Mouse (Mus musculus): ENCODE measurements at regions not wholly inside any gene's neighbourhood (a gene's known extent, or its start where the extent isn't known, plus 50 kb on each side); places are given as distances from the start of the nearest gene placed in this dataset.
A peak's percentile ranks its signal among the peaks of the same experiment; 100 is the strongest.

- DNase-seq (ENCODE audit: low spot score) = no peak
These were observed 167.5 kb upstream of the Fam83b start for GRCm38 (mm10) chr9:76734387-76734786.

- DNase-seq (ENCODE audit: low spot score) = no peak
These were observed 166.9 kb upstream of the Fam83b start for GRCm38 (mm10) chr9:76733812-76734211.

- DNase-seq (ENCODE audit: low spot score) = no peak
These were observed 156.0 kb upstream of the Fam83b start for GRCm38 (mm10) chr9:76722881-76723280.

GRCm38 (mm10) chr9:76715852-76716251, 148.9 kb upstream of the Fam83b start:
- no peak for DNase-seq (ENCODE audit: low spot score)

- DNase-seq (ENCODE audit: low spot score) = no peak
These were observed 139.5 kb upstream of the Fam83b start for GRCm38 (mm10) chr9:76706451-76706850.

- DNase-seq (ENCODE audit: low spot score) = peak; percentile 4
These were observed 138.9 kb upstream of the Fam83b start for GRCm38 (mm10) chr9:76705786-76706185.

GRCm38 (mm10) chr9:76695547-76695946, 128.6 kb upstream of the Fam83b start:
- no peak for DNase-seq (ENCODE audit: low spot score)

- DNase-seq (ENCODE audit: low spot score) = no peak
These were observed 126.1 kb upstream of the Fam83b start for GRCm38 (mm10) chr9:76692976-76693375.

- peak; percentile 27 for DNase-seq (ENCODE audit: low spot score)
These were observed 93.9 kb upstream of the Fam83b start for GRCm38 (mm10) chr9:76660848-76661247.

- no peak for DNase-seq (ENCODE audit: low spot score)
These were observed 92.9 kb upstream of the Fam83b start for GRCm38 (mm10) chr9:76659798-76660197.

GRCm38 (mm10) chr9:76653311-76653710, 86.4 kb upstream of the Fam83b start:
- no peak for DNase-seq (ENCODE audit: low spot score)

- DNase-seq (ENCODE audit: low spot score) = no peak
These were observed 82.6 kb upstream of the Fam83b start for GRCm38 (mm10) chr9:76649484-76649883.

GRCm38 (mm10) chr9:76646383-76646782, 79.5 kb upstream of the Fam83b start:
- no peak for DNase-seq (ENCODE audit: low spot score)

Measured in left cerebral cortex, adult 11 months (tissue).